Mouse (Mus musculus) myocyte (in vitro differentiated cells): ENCODE results near the gene Zfpm1. TPM values are rescaled to one million over a fixed set of nuclear protein-coding genes. Genes with fewer than 3 reads are reported as not detected.

Source experiments
- H3K27me3 ChIP-seq: one replicate; pipeline ENCODE4 v1.6.1; 2011; ENCODE audit not compliant: control insufficient read depth, insufficient read depth, insufficient read length
- H3K36me3 ChIP-seq: one replicate; pipeline ENCODE4 v1.6.1; 2011; ENCODE audit not compliant: control insufficient read depth, insufficient read depth
- H3K4me2 ChIP-seq: one replicate; pipeline ENCODE4 v1.6.1; 2011; ENCODE audit warnings: low read depth, control low read depth
- H3K4me3 ChIP-seq: one replicate; pipeline ENCODE4 v1.5.1; 2011; ENCODE audit warnings: mild to moderate bottlenecking, control low read depth, moderate library complexity
- H3K79me2 ChIP-seq: one replicate; pipeline ENCODE4 v1.6.1; 2011; ENCODE audit not compliant: control insufficient read depth, insufficient read depth
- H3ac ChIP-seq: one replicate; pipeline ENCODE4 v1.6.1; 2011; ENCODE audit not compliant: control insufficient read depth, insufficient read length
- CEBPB ChIP-seq: IDR thresholded peaks from 2 replicates; pipeline ENCODE4 v1.6.1; 2011; ENCODE audit warnings: mild to moderate bottlenecking, moderate library complexity; ENCODE audit not compliant: poor library complexity, insufficient read depth, severe bottlenecking
- E2F4 ChIP-seq: IDR thresholded peaks from one replicate; pipeline ENCODE4 v1.6.1; 2011; ENCODE audit warnings: mild to moderate bottlenecking, control low read depth, moderate library complexity; ENCODE audit not compliant: insufficient read depth
- MAX ChIP-seq: IDR thresholded peaks from one replicate; pipeline ENCODE4 v1.6.1; 2011; ENCODE audit warnings: low read depth, mild to moderate bottlenecking, control low read depth
- MYOD1 ChIP-seq, 3 experiments: IDR thresholded peaks; one replicate each; pipeline ENCODE4 v1.6.1; 2011; ENCODE audit warnings: control low read depth in 2 of 3, low read depth in 2 of 3, mild to moderate bottlenecking in 2 of 3, moderate library complexity in 1 of 3; ENCODE audit not compliant: insufficient read length in 2 of 3, control insufficient read depth in 1 of 3
- MYOG ChIP-seq, 3 experiments: IDR thresholded peaks; one replicate each; pipeline ENCODE4 v1.6.1; 2011; ENCODE audit warnings: control low read depth in 2 of 3, low read depth in 2 of 3, mild to moderate bottlenecking in 2 of 3; ENCODE audit not compliant: insufficient read length in 2 of 3, control insufficient read depth in 1 of 3, insufficient read depth in 1 of 3
- POLR2A ChIP-seq: IDR thresholded peaks from one replicate; pipeline ENCODE4 v1.6.1; 2011; ENCODE audit warnings: low read depth, mild to moderate bottlenecking, control low read depth, moderate library complexity; ENCODE audit not compliant: insufficient read length
- POLR2AphosphoS2 ChIP-seq: IDR thresholded peaks from one replicate; pipeline ENCODE4 v1.6.1; 2011; ENCODE audit warnings: low read depth, control low read depth; ENCODE audit not compliant: insufficient read length
- REST ChIP-seq: IDR thresholded peaks from one replicate; pipeline ENCODE4 v1.6.1; 2011; ENCODE audit warnings: mild to moderate bottlenecking, control low read depth, moderate library complexity; ENCODE audit not compliant: insufficient read depth, insufficient read length
- SRF ChIP-seq: IDR thresholded peaks from one replicate; pipeline ENCODE4 v1.6.1; 2011; ENCODE audit warnings: low read depth; ENCODE audit not compliant: control insufficient read depth, insufficient read length
- TCF12 ChIP-seq: IDR thresholded peaks from one replicate; pipeline ENCODE4 v1.6.1; 2011; ENCODE audit warnings: mild to moderate bottlenecking, control low read depth; ENCODE audit not compliant: poor library complexity, insufficient read depth, severe bottlenecking
- TCF3 ChIP-seq: IDR thresholded peaks from one replicate; pipeline ENCODE4 v1.6.1; 2011; ENCODE audit warnings: low read depth, control low read depth; ENCODE audit not compliant: insufficient read length
- USF1 ChIP-seq: IDR thresholded peaks from one replicate; pipeline ENCODE4 v1.6.1; 2011; ENCODE audit warnings: low read depth, mild to moderate bottlenecking, control low read depth, moderate library complexity
- polyA plus RNA-seq: library from polyadenylated mRNA; unstranded; fragments of >200 nt; fragmentation: generic; extraction: Trizol; gene quantifications from one replicate; pipeline ENCODE4 v1.2.1, GENCODE M21; 2012; ENCODE audit warnings: missing spikeins

Zfpm1 gene
- polyA plus RNA-seq, 1 experiment: 22.6 TPM

DNA sequence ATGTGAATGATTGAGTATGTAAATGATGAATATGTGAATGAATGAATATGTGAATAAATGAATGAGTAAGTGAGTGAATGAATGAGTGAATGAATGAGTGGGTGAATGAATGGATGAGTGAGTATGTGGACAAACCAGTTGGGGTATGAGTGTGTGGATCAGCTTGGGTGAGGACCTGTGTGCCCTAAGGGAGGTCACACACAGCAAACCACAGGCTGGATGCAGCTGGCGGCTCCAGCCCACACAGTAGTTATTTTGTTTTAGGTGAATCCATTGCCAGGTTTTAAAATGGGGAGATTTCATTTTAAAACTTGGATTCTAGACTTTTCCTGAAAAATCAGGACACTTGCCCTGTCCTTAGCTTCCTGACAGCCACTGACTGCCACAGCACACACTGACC, 30.2 kb upstream of the Zfpm1 start:
- H3K4me2 ChIP-seq: no peak overlapping the region
- peaks cover 21% of the 10 kb centered on the region for H3K79me2 ChIP-seq
- H3K36me3 ChIP-seq: no peaks in the 10 kb centered on the region
- no peak overlapping the region for H3K4me3 ChIP-seq
- TF ChIP-seq MYOD1 (IDR thresholded peaks at IDR 0.05; ENCODE audit: control insufficient read depth in 1 of 3, insufficient read length in 2 of 3, low read depth in 2 of 3) (peak in 2 of 3 experiments; percentile 52 to 76), MYOG (IDR thresholded peaks at IDR 0.05; ENCODE audit: control insufficient read depth in 1 of 3, insufficient read depth in 1 of 3, insufficient read length in 2 of 3, low read depth in 2 of 3) (peak in 1 of 3 experiments; percentile 43), TCF12 (no peak), POLR2AphosphoS2 (no peak), TCF3 (no peak), POLR2A (no peak)
- H3ac ChIP-seq: no peak overlapping the region
- no peaks in the 10 kb centered on the region for H3K27me3 ChIP-seq

DNA sequence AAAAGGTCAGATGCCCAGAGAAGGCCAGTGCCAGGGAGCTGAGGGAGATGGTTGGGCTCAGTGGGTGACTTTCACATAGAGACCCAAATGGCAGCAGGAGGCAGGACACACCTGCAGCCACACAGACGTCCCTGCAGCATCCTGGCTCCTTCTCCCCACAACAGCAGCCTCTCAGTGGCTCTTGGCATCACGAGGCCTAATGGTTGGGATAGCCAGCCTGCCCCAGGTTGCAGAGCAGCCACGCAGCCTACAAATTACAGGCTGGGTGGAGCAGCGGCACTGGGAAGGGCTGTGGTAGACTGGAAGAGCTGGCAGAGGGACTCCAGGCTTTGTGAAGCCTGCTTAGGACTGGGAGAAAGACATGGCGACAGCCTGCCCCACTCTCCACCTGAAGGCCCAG, 29.6 kb upstream of the Zfpm1 start:
- Histone ChIP-seq H3K27me3 (no peaks in the 10 kb centered on the region), H3K4me2 (no peak overlapping the region), H3K79me2 (peaks cover 17% of the 10 kb centered on the region), H3K4me3 (no peak overlapping the region), H3ac (no peak overlapping the region), H3K36me3 (no peaks in the 10 kb centered on the region)
- TF ChIP-seq POLR2AphosphoS2 (no peak), POLR2A (no peak), USF1 (no peak), MAX (no peak), CEBPB (no peak), MYOD1 (IDR thresholded peaks at IDR 0.05; ENCODE audit: control insufficient read depth in 1 of 3, insufficient read length in 2 of 3, low read depth in 2 of 3) (no peak), SRF (no peak), TCF12 (no peak), TCF3 (no peak), E2F4 (no peak), REST (no peak), MYOG (IDR thresholded peaks at IDR 0.05; ENCODE audit: control insufficient read depth in 1 of 3, insufficient read depth in 1 of 3, insufficient read length in 2 of 3, low read depth in 2 of 3) (no peak)

DNA sequence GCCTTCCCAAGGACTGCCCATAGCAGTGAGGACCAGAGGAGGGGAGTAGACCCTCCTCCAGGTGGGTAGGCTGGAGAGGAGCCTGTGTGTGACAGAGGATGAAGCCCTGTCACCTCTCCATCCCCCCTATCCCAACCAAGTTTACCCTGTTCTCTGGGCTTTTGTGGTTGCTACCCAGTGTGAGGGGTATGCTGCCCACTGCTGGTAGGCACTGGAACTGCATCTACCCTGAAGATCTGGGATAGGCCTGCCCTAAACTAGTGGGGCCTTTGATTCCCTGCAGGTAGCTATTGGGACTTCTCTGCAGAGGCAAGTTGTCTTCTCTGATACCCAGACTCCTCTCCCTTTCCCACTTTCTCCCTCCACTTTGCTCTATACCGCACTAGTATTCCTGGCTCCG, 22.6 kb upstream of the Zfpm1 start:
- H3K27me3 ChIP-seq: no peaks in the 10 kb centered on the region
- H3K4me2 ChIP-seq: no peak overlapping the region
- no peak overlapping the region for H3ac ChIP-seq
- TF ChIP-seq TCF3 (no peak), SRF (no peak), POLR2A (no peak)
- no peaks in the 10 kb centered on the region for H3K79me2 ChIP-seq
- no peaks in the 10 kb centered on the region for H3K36me3 ChIP-seq
- H3K4me3 ChIP-seq: no peak overlapping the region

DNA sequence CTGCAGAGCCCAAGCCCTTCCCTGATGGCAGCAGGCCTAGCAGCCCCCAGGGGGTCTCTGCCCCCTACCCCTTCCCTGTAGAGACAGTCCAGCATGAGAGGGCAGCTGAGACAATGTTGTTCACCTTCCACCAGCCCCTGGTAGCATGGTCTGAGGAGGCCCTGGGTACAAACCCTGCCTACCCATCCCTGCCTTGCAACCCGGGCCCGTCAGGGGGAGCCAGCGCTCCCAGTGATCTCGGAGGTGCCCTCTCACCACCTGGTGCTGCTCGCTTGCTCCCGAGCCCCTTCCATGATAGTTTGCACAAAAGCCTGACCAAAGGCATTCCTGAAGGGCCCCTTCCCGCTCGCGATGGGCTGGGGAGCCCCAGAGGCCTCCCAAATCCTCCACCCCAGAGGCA, 21.2 kb upstream of the Zfpm1 start:
- H3K27me3 ChIP-seq: no peaks in the 10 kb centered on the region
- no peaks in the 10 kb centered on the region for H3K36me3 ChIP-seq
- no peak for TF ChIP-seq E2F4
- TF ChIP-seq POLR2AphosphoS2: no peak
- TF ChIP-seq POLR2A: no peak
- no peak for TF ChIP-seq MAX
- TF ChIP-seq MYOD1 (IDR thresholded peaks at IDR 0.05; ENCODE audit: control insufficient read depth in 1 of 3, insufficient read length in 2 of 3, low read depth in 2 of 3): no peak
- no peak for TF ChIP-seq USF1
- TF ChIP-seq REST: no peak
- no peak for TF ChIP-seq TCF3
- no peak for TF ChIP-seq TCF12
- TF ChIP-seq CEBPB: no peak
- no peak for TF ChIP-seq SRF
- TF ChIP-seq MYOG (IDR thresholded peaks at IDR 0.05; ENCODE audit: control insufficient read depth in 1 of 3, insufficient read depth in 1 of 3, insufficient read length in 2 of 3, low read depth in 2 of 3): no peak

DNA sequence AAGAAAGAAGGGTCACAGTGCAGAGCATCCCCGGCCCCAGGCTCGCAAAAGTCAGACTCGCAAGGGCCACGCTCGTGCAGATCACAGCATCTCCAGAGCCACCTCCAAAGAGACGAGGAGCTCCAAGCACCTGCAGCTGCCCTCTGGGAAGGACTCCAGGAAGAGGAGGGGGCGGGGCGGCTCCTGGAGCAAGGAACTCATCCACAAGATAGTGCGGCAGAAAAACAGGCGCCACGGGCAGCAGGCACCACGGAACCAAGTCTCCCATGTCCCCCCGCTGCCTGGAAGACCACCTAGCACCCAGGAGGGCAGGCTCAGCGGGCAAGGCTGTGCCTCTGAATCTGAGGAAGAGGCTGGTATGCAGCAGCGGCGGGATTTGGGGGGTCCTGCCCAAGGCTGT, 19.1 kb upstream of the Zfpm1 start:
- TF ChIP-seq REST (no peak), CEBPB (no peak), E2F4 (no peak), MAX (no peak), TCF12 (no peak), POLR2A (no peak), SRF (no peak), POLR2AphosphoS2 (no peak)
- Histone ChIP-seq H3K36me3 (peaks cover 4% of the 10 kb centered on the region), H3K4me3 (no peak overlapping the region), H3ac (no peak overlapping the region), H3K79me2 (no peaks in the 10 kb centered on the region), H3K4me2 (no peak overlapping the region), H3K27me3 (no peaks in the 10 kb centered on the region)

More for the DNA sequence above, 21.2 kb upstream of the Zfpm1 start:
- no peak overlapping the region for H3K4me3 ChIP-seq
- H3ac ChIP-seq: no peak overlapping the region
- no peaks in the 10 kb centered on the region for H3K79me2 ChIP-seq
- no peak overlapping the region for H3K4me2 ChIP-seq
